Mouse (Mus musculus): ENCODE measurements around the gene Rarres2. TPM values are rescaled to one million over a fixed set of nuclear protein-coding genes. Genes with fewer than 3 reads are reported as not detected.
A peak's percentile ranks its signal among the peaks of the same experiment; 100 is the strongest.
"Not testable (repeated sequence)": the region's sequence is repeated elsewhere in the genome, so short reads cannot be mapped to it uniquely, and the experiment has no call there.

Rarres2 gene
- polyA plus RNA-seq, 1 experiment from 2014 or later = 18.2 TPM

GRCm38 (mm10) chr6:48533475-48533874 is 39.1 kb downstream of the Rarres2 start:
- no peak for DNase-seq (ENCODE audit: low spot score)
- H3K27me3 ChIP-seq (ENCODE audit: insufficient read depth, poor library complexity, severe bottlenecking) = no peaks in the 10 kb centered on the region; the same call in none of the 2 replicates
- peaks cover 7% of the 10 kb centered on the region; the same call in 1 of the 2 replicates for H3K36me3 ChIP-seq
- H3K4me3 ChIP-seq = no peak overlapping the region
- no peak overlapping the region for H3K27ac ChIP-seq
- no peaks in the 10 kb centered on the region for H3K9me3 ChIP-seq
- peaks cover 23% of the 10 kb centered on the region for H3K4me1 ChIP-seq
- 86% methylated on average over 2 of the region's 2 CpGs for WGBS

- Histone ChIP-seq H3K4me3 (no peak overlapping the region), H3K4me1 (peaks cover 8% of the 10 kb centered on the region; the same call in 1 of the 2 replicates), H3K9me3 (no peaks in the 10 kb centered on the region), H3K27ac (no peak overlapping the region), H3K27me3 (ENCODE audit: insufficient read depth, poor library complexity, severe bottlenecking) (no peaks in the 10 kb centered on the region; the same call in 1 of the 2 replicates), H3K36me3 (peaks cover 8% of the 10 kb centered on the region)
- no peak for DNase-seq (ENCODE audit: low spot score)
- 52% methylated on average over 2 of the region's 2 CpGs for WGBS
Measured at GRCm38 (mm10) chr6:48530862-48531261, 41.7 kb downstream of the Rarres2 start.

GRCm38 (mm10) chr6:48529871-48530440 is 42.6 kb downstream of the Rarres2 start:
- Histone ChIP-seq H3K4me1 (peaks cover 8% of the 10 kb centered on the region; the same call in 1 of the 2 replicates), H3K27ac (peak overlapping the region; percentile 8; the same call in 1 of the 2 replicates), H3K9me3 (no peaks in the 10 kb centered on the region), H3K4me3 (no peak overlapping the region), H3K27me3 (ENCODE audit: insufficient read depth, poor library complexity, severe bottlenecking) (no peaks in the 10 kb centered on the region; the same call in 1 of the 2 replicates), H3K36me3 (peaks cover 13% of the 10 kb centered on the region)
- 85% methylated on average over 16 of the region's 16 CpGs for WGBS
- DNase-seq (ENCODE audit: low spot score) = no peak

GRCm38 (mm10) chr6:48529261-48529660 is 43.3 kb downstream of the Rarres2 start:
- peaks cover 13% of the 10 kb centered on the region for H3K36me3 ChIP-seq
- H3K9me3 ChIP-seq = no peaks in the 10 kb centered on the region
- no peak overlapping the region for H3K27ac ChIP-seq
- 69% methylated on average over 14 of the region's 14 CpGs for WGBS
- DNase-seq (ENCODE audit: low spot score) = no peak
- no peaks in the 10 kb centered on the region for H3K27me3 ChIP-seq (ENCODE audit: insufficient read depth, poor library complexity, severe bottlenecking)
- no peak overlapping the region for H3K4me3 ChIP-seq
- peaks cover 8% of the 10 kb centered on the region; the same call in 1 of the 2 replicates for H3K4me1 ChIP-seq

GRCm38 (mm10) chr6:48527901-48528300 is 44.7 kb downstream of the Rarres2 start:
- DNase-seq (ENCODE audit: low spot score) = peak; percentile 57
- Histone ChIP-seq H3K27me3 (ENCODE audit: insufficient read depth, poor library complexity, severe bottlenecking) (no peaks in the 10 kb centered on the region), H3K9me3 (no peaks in the 10 kb centered on the region), H3K27ac (0 out of 2 replicates have a peak overlapping the region, but pooled peaks have one; percentile 6), H3K4me1 (peaks cover 8% of the 10 kb centered on the region; the same call in 1 of the 2 replicates), H3K4me3 (no peak overlapping the region), H3K36me3 (peaks cover 13% of the 10 kb centered on the region)
- WGBS = 64% methylated on average over 9 of the region's 9 CpGs

GRCm38 (mm10) chr6:48524882-48525281 is 47.7 kb downstream of the Rarres2 start:
- not testable (repeated sequence) for H3K4me3 ChIP-seq; H3K27ac ChIP-seq; H3K4me1 ChIP-seq; DNase-seq (ENCODE audit: low spot score); H3K27me3 ChIP-seq (ENCODE audit: insufficient read depth, poor library complexity, severe bottlenecking); H3K36me3 ChIP-seq; H3K9me3 ChIP-seq
- WGBS = 96% methylated on average over 16 of the region's 16 CpGs

Other genes starting within 250 kb of the Rarres2 start
- 17.5 and 25.6 TPM in 2 replicates for gene Krba1, start 177.2 kb downstream of the Rarres2 start, polyA plus RNA-seq (2016; fragmentation: Nextera tagmentation; extraction: Ambion mirVana)
- 13.4 and 13.9 TPM in 2 replicates for gene Zfp467, start 127.0 kb downstream of the Rarres2 start, polyA plus RNA-seq (2016; fragmentation: Nextera tagmentation; extraction: Ambion mirVana)
- 0.15 and 0.64 TPM in 2 replicates for gene Sspo, start 124.6 kb downstream of the Rarres2 start, polyA plus RNA-seq (2016; fragmentation: Nextera tagmentation; extraction: Ambion mirVana)
- gene Atp6v0e2, start 35.2 kb downstream of the Rarres2 start, polyA plus RNA-seq (2016; fragmentation: Nextera tagmentation; extraction: Ambion mirVana) = 21.1 and 26.6 TPM in 2 replicates
- gene Lrrc61, start 18.0 kb downstream of the Rarres2 start, polyA plus RNA-seq (2016; fragmentation: Nextera tagmentation; extraction: Ambion mirVana) = 9.5 and 12.9 TPM in 2 replicates
- gene Gm45021, start 16.8 kb upstream of the Rarres2 start, polyA plus RNA-seq (2016; fragmentation: Nextera tagmentation; extraction: Ambion mirVana) = not detected in 2 replicates
- gene Repin1, start 21.1 kb upstream of the Rarres2 start, polyA plus RNA-seq (2016; fragmentation: Nextera tagmentation; extraction: Ambion mirVana) = 31.9 and 33.2 TPM in 2 replicates
- 0.49 TPM in 1 of 2 replicates, not detected in the other for gene Gm44965, start 21.2 kb upstream of the Rarres2 start, polyA plus RNA-seq (2016; fragmentation: Nextera tagmentation; extraction: Ambion mirVana)
- gene Zfp775, start 29.3 kb upstream of the Rarres2 start, polyA plus RNA-seq (2016; fragmentation: Nextera tagmentation; extraction: Ambion mirVana) = 7.7 and 8.9 TPM in 2 replicates
- 0.90 and 1.6 TPM in 2 replicates for gene AI854703, start 54.0 kb upstream of the Rarres2 start, polyA plus RNA-seq (2016; fragmentation: Nextera tagmentation; extraction: Ambion mirVana)
- gene Gimap8, start 74.4 kb upstream of the Rarres2 start, polyA plus RNA-seq (2016; fragmentation: Nextera tagmentation; extraction: Ambion mirVana) = 0.70 and 0.87 TPM in 2 replicates
- 7.4 and 8.7 TPM in 2 replicates for gene Gimap9, start 103.3 kb upstream of the Rarres2 start, polyA plus RNA-seq (2016; fragmentation: Nextera tagmentation; extraction: Ambion mirVana)
- 6.4 and 10.6 TPM in 2 replicates for gene Gimap4, start 111.8 kb upstream of the Rarres2 start, polyA plus RNA-seq (2016; fragmentation: Nextera tagmentation; extraction: Ambion mirVana)
- gene Gimap6, start 135.4 kb upstream of the Rarres2 start, polyA plus RNA-seq (2016; fragmentation: Nextera tagmentation; extraction: Ambion mirVana) = 21.3 and 26.0 TPM in 2 replicates
- 1.9 and 2.5 TPM in 2 replicates for gene Gm28053, start 145.8 kb upstream of the Rarres2 start, polyA plus RNA-seq (2016; fragmentation: Nextera tagmentation; extraction: Ambion mirVana)
- gene Gimap7, start 145.8 kb upstream of the Rarres2 start, polyA plus RNA-seq (2016; fragmentation: Nextera tagmentation; extraction: Ambion mirVana) = not detected in 2 replicates
- 14.6 and 19.0 TPM in 2 replicates for gene Gimap1, start 166.3 kb upstream of the Rarres2 start, polyA plus RNA-seq (2016; fragmentation: Nextera tagmentation; extraction: Ambion mirVana)
- gene Gimap5, start 173.4 kb upstream of the Rarres2 start, polyA plus RNA-seq (2016; fragmentation: Nextera tagmentation; extraction: Ambion mirVana) = 2.7 and 4.0 TPM in 2 replicates
- gene Gimap3, start 198.1 kb upstream of the Rarres2 start, polyA plus RNA-seq (2016; fragmentation: Nextera tagmentation; extraction: Ambion mirVana) = 0.11 TPM in 1 of 2 replicates, not detected in the other

All from heart, embryonic 10.5 days (tissue).